Mouse (Mus musculus) lung, embryonic 15.5 days (tissue): ENCODE results near the gene Magoh. TPM values are rescaled to one million over a fixed set of nuclear protein-coding genes. Genes with fewer than 3 reads are reported as not detected.

Source experiments
- ATAC-seq: fragments of 200-750 bp; cut with Nextera tagmentation; 2 replicates; pipeline ENCODE4 v1.8.0; 2017; ENCODE audit warnings: moderate number of reproducible peaks, borderline replicate concordance; ENCODE audit not compliant: low FRiP score, low TSS enrichment; ENCODE audit errors: extremely low read depth
- H3K27ac ChIP-seq: fragments of 300-500 bp; sonication (generic); 2 replicates; pipeline ENCODE4 v1.5.1; 2015; ENCODE audit warnings: moderate library complexity, mild to moderate bottlenecking, inconsistent platforms
- H3K27me3 ChIP-seq: fragments of 300-500 bp; sonication (generic); 2 replicates; pipeline ENCODE4 v1.6.1; 2015; ENCODE audit warnings: inconsistent platforms
- H3K36me3 ChIP-seq: fragments of 300-500 bp; sonication (generic); 2 replicates; pipeline ENCODE4 v1.6.1; 2015; ENCODE audit warnings: inconsistent platforms
- H3K4me1 ChIP-seq: fragments of 300-500 bp; sonication (generic); 2 replicates; pipeline ENCODE4 v1.6.1; 2015; ENCODE audit warnings: inconsistent platforms
- H3K4me2 ChIP-seq: fragments of 300-500 bp; sonication (generic); 2 replicates; pipeline ENCODE4 v1.6.1; 2015; ENCODE audit warnings: inconsistent platforms, mild to moderate bottlenecking, moderate library complexity
- H3K4me3 ChIP-seq: fragments of 300-500 bp; sonication (generic); 2 replicates; pipeline ENCODE4 v1.5.1; 2015; ENCODE audit warnings: mild to moderate bottlenecking, inconsistent platforms
- H3K9ac ChIP-seq: fragments of 300-500 bp; sonication (generic); 2 replicates; pipeline ENCODE4 v1.6.1; 2015; ENCODE audit warnings: inconsistent platforms
- H3K9me3 ChIP-seq: fragments of 300-500 bp; sonication (generic); 2 replicates; pipeline ENCODE4 v1.6.1; 2016; ENCODE audit warnings: inconsistent platforms
- WGBS: fragments of 180-500 bp; shearing (Covaris S2); methylation state at CpG from one replicate; pipeline ENCODE4 v1.1.7; 2015; 5-methylcytosine and 5-hydroxymethylcytosine counted together
- polyA plus RNA-seq: library from polyadenylated mRNA; unstranded; fragments of >200 nt; fragmentation: Nextera tagmentation; extraction: Ambion mirVana; gene quantifications from 2 replicates; pipeline ENCODE4 v1.2.1, GENCODE M21; 2015

Magoh gene
- polyA plus RNA-seq, 1 experiment from 2014 or later, result 189 TPM

- H3K9me3 ChIP-seq, result no peaks in the 10 kb centered on the region
- no peaks in the 10 kb centered on the region for H3K27me3 ChIP-seq
- no peaks in the 10 kb centered on the region for H3K36me3 ChIP-seq
- no peak overlapping the region for H3K4me2 ChIP-seq
- H3K4me1 ChIP-seq, result no peaks in the 10 kb centered on the region
- WGBS, result 78% methylated on average over 2 of the region's 2 CpGs
- ATAC-seq, result no peak
- no peak overlapping the region for H3K4me3 ChIP-seq
- no peak overlapping the region for H3K27ac ChIP-seq
- no peak overlapping the region for H3K9ac ChIP-seq
These were observed 49.2 kb downstream of the Magoh start for GRCm38 (mm10) chr4:107928726-107929125.

- no peaks in the 10 kb centered on the region for H3K36me3 ChIP-seq
- H3K9ac ChIP-seq, result no peak overlapping the region
- no peak overlapping the region for H3K4me2 ChIP-seq
- H3K4me3 ChIP-seq, result no peak overlapping the region
- no peak for ATAC-seq
- no peak overlapping the region for H3K27ac ChIP-seq
- H3K4me1 ChIP-seq, result no peaks in the 10 kb centered on the region
- H3K27me3 ChIP-seq, result no peaks in the 10 kb centered on the region
- H3K9me3 ChIP-seq, result no peaks in the 10 kb centered on the region
- 82% methylated on average over 3 of the region's 3 CpGs for WGBS
These were observed 51.9 kb downstream of the Magoh start for GRCm38 (mm10) chr4:107931453-107931852.

DNA sequence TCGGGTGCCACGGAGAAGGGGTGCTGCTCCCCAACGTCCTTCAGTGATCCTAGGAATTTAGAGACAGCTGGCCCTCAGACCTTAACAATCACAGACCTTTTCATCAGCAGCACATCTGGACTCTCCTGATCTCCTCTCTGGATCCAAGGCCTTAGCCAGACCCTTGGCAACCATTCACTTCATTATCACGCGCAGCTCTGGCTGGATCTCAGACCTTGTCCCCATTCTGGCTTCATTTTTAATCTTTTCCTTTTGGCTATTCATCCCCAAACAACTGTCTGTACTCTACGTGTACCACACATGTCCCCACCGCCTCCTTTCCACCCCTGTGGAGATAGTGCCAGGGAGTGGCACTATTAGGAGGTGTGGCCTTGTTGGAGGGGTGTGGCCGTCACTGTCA is 53.7 kb downstream of the Magoh start:
- WGBS, result 72% methylated on average over 8 of the region's 8 CpGs
- ATAC-seq, result no peak
- no peak overlapping the region for H3K4me2 ChIP-seq
- H3K27ac ChIP-seq, result no peak overlapping the region
- H3K4me1 ChIP-seq, result peaks cover 9% of the 10 kb centered on the region
- H3K9ac ChIP-seq, result no peak overlapping the region
- H3K27me3 ChIP-seq, result no peaks in the 10 kb centered on the region
- no peaks in the 10 kb centered on the region for H3K36me3 ChIP-seq
- H3K9me3 ChIP-seq, result no peaks in the 10 kb centered on the region
- no peak overlapping the region for H3K4me3 ChIP-seq

GRCm38 (mm10) chr4:107935254-107935653 is 55.7 kb downstream of the Magoh start:
- Histone ChIP-seq H3K4me3 (no peak overlapping the region), H3K27ac (no peak overlapping the region), H3K36me3 (no peaks in the 10 kb centered on the region), H3K27me3 (0 out of 2 replicates have a peak, but pooled peaks cover 3% of the 10 kb centered on the region), H3K4me2 (no peak overlapping the region), H3K9ac (no peak overlapping the region), H3K4me1 (peaks cover 11% of the 10 kb centered on the region), H3K9me3 (no peaks in the 10 kb centered on the region)
- ATAC-seq, result no peak
- WGBS, result 55% methylated on average over 3 of the region's 3 CpGs

Other genes with a start within 250 kb of the Magoh start
- gene Dmrtb1, start 195.5 kb upstream of the Magoh start, polyA plus RNA-seq, result not detected in 2 replicates
- 1.1 and 1.2 TPM in 2 replicates for gene Lrp8, start 77.5 kb upstream of the Magoh start, polyA plus RNA-seq
- 121 and 128 TPM in 2 replicates for gene 0610037L13Rik, start 10.1 kb downstream of the Magoh start, polyA plus RNA-seq
- 43.8 and 45.0 TPM in 2 replicates for gene Cpt2, start 43.9 kb downstream of the Magoh start, polyA plus RNA-seq
- gene Slc1a7, start 88.6 kb downstream of the Magoh start, polyA plus RNA-seq, result 0.10 TPM in 1 of 2 replicates, not detected in the other
- 1.1 and 1.3 TPM in 2 replicates for gene Podn, start 216.7 kb downstream of the Magoh start, polyA plus RNA-seq